21 mouse cellular contexts compared by ENCODE assay signal in the genomic region with DNA sequence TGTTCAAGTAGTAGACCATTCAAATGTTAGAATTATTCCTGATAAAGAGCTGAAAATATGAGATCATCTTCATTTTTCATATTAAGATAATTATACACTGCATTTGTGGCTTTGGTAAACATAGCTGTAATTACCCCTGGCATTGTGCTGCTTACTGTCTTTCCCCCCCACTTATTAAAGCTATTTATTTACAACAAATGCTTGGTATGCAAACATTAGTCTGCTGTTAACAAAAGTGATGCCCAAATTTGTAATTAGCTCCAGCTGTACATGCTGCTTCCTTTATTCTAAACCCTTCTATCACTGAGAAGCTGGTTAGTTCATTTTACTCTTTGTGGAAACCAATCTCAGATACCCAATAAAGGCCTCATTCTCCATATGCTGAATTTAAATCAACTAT.
A peak's percentile ranks its signal among the peaks of the same experiment; 100 is the strongest.
DNase-seq lines count a peak whose midpoint lies in the region; ATAC-seq and TF ChIP-seq lines count a peak whose summit lies in the region.
"Had no signal": no experiment of that assay in that cellular context is flagged by ENCODE, and none has a peak within 500 bp of the region (broad histone marks: within the 10 kb centered on the region; RNA-seq: fewer than 3 reads in every experiment).

No protein-coding gene starts in this region.

- H3K27me3 ChIP-seq in forebrain, embryonic 14.5 days (replicated peaks; ENCODE audit: control insufficient read depth, insufficient read depth, low read length): no peaks in the 10 kb centered on the region
- no peaks in the 10 kb centered on the region for H3K27me3 ChIP-seq in forebrain, embryonic 10.5 days (ENCODE audit: poor library complexity, severe bottlenecking)
- no peaks in the 10 kb centered on the region for H3K27me3 ChIP-seq in neural tube, embryonic 15.5 days (replicated peaks)
- H3K27me3 ChIP-seq in forebrain, postnatal 0 days (ENCODE audit: insufficient read depth, low read length): no peaks in the 10 kb centered on the region
- no peaks in the 10 kb centered on the region for H3K27me3 ChIP-seq in limb, embryonic 10.5 days (ENCODE audit: low read depth, poor library complexity, severe bottlenecking)
- H3K27me3 ChIP-seq: embryonic facial prominence, embryonic 13.5 days; embryonic facial prominence, embryonic 15.5 days had no signal

- H3K4me2 ChIP-seq in forebrain, embryonic 14.5 days (ENCODE audit: low read length): no peak overlapping the region
- no peak overlapping the region for H3K4me2 ChIP-seq in neural tube, embryonic 15.5 days
- no peak overlapping the region for H3K4me2 ChIP-seq in forebrain, postnatal 0 days (ENCODE audit: low read depth)
- H3K4me2 ChIP-seq: embryonic facial prominence, embryonic 13.5 days; embryonic facial prominence, embryonic 15.5 days had no signal

- DNase-seq in forebrain, embryonic 14.5 days (ENCODE audit: low spot score): peak; percentile 61
- DNase-seq in forebrain, embryonic 10.5 days (ENCODE audit: extremely low spot score, low spot score): no peak
- DNase-seq in neural tube, embryonic 10.5 days (ENCODE audit: extremely low spot score, low spot score): no peak
- DNase-seq in brain, embryonic 18.5 days (ENCODE audit: low read depth, low spot score): peak; percentile 4
- DNase-seq in forebrain, postnatal 0 days: peak; percentile 3
- DNase-seq in limb, embryonic 10.5 days (ENCODE audit: low spot score): no peak
- no peak for DNase-seq in gastrocnemius, postnatal 10 days
- DNase-seq: adrenal gland, adult 2 months; adrenal gland, postnatal 10 days; cerebellum, adult 11 months; cerebellum, adult 18-20 months; cerebellum, adult 8-10 months; cerebellum, adult 9-11 months; cerebellum, postnatal 14 days; cerebellum, postnatal 36 days; embryo, embryonic 11 days; gastrocnemius, adult 2 months had no signal

- no peak overlapping the region for H3K4me3 ChIP-seq in forebrain, embryonic 14.5 days (ENCODE audit: low read depth, low read length)
- H3K4me3 ChIP-seq in forebrain, embryonic 10.5 days: no peak overlapping the region
- H3K4me3 ChIP-seq in neural tube, embryonic 15.5 days (replicated peaks): no peak overlapping the region
- H3K4me3 ChIP-seq in forebrain, postnatal 0 days (ENCODE audit: low read depth, low read length): no peak overlapping the region
- H3K4me3 ChIP-seq in limb, embryonic 10.5 days: no peak overlapping the region
- H3K4me3 ChIP-seq: embryonic facial prominence, embryonic 13.5 days; embryonic facial prominence, embryonic 15.5 days; erythroblast, embryonic 14.5 days; gastrocnemius, adult 2 months had no signal

- ATAC-seq in forebrain, embryonic 14.5 days: peak; percentile 84
- ATAC-seq in neural tube, embryonic 15.5 days (ENCODE audit: low FRiP score): peak; percentile 38; the same call in 1 of the 2 replicates
- ATAC-seq in forebrain, postnatal 0 days: no peak; the same call in 1 of the 2 replicates

- H3K4me1 ChIP-seq in forebrain, embryonic 14.5 days (ENCODE audit: control insufficient read depth, insufficient read depth, low read length): no peaks in the 10 kb centered on the region
- H3K4me1 ChIP-seq in forebrain, embryonic 10.5 days: no peaks in the 10 kb centered on the region
- no peaks in the 10 kb centered on the region for H3K4me1 ChIP-seq in neural tube, embryonic 15.5 days
- H3K4me1 ChIP-seq in forebrain, postnatal 0 days (ENCODE audit: insufficient read depth): no peaks in the 10 kb centered on the region
- H3K4me1 ChIP-seq in limb, embryonic 10.5 days: no peaks in the 10 kb centered on the region
- H3K4me1 ChIP-seq: embryonic facial prominence, embryonic 13.5 days; embryonic facial prominence, embryonic 15.5 days had no signal

- TF ChIP-seq CTCF in forebrain, postnatal 0 days (IDR thresholded peaks at IDR 0.05; ENCODE audit: low read depth): no peak

- no peak overlapping the region for H3K9ac ChIP-seq in forebrain, embryonic 14.5 days (ENCODE audit: low read length)
- H3K9ac ChIP-seq in neural tube, embryonic 15.5 days (replicated peaks): no peak overlapping the region
- no peak overlapping the region for H3K9ac ChIP-seq in forebrain, postnatal 0 days
- H3K9ac ChIP-seq: embryonic facial prominence, embryonic 13.5 days; embryonic facial prominence, embryonic 15.5 days had no signal

- no peaks in the 10 kb centered on the region for H3K36me3 ChIP-seq in forebrain, embryonic 14.5 days (ENCODE audit: control insufficient read depth, insufficient read depth, low read length)
- H3K36me3 ChIP-seq in forebrain, embryonic 10.5 days (replicated peaks): no peaks in the 10 kb centered on the region
- no peaks in the 10 kb centered on the region for H3K36me3 ChIP-seq in neural tube, embryonic 15.5 days
- H3K36me3 ChIP-seq in forebrain, postnatal 0 days (ENCODE audit: insufficient read depth): no peaks in the 10 kb centered on the region
- H3K36me3 ChIP-seq in limb, embryonic 10.5 days: no peaks in the 10 kb centered on the region
- H3K36me3 ChIP-seq: embryonic facial prominence, embryonic 13.5 days; embryonic facial prominence, embryonic 15.5 days had no signal

- no peaks in the 10 kb centered on the region for H3K9me3 ChIP-seq in forebrain, embryonic 14.5 days (replicated peaks; ENCODE audit: control insufficient read depth, low read length)
- no peaks in the 10 kb centered on the region for H3K9me3 ChIP-seq in forebrain, embryonic 10.5 days
- no peaks in the 10 kb centered on the region for H3K9me3 ChIP-seq in neural tube, embryonic 15.5 days (replicated peaks)
- H3K9me3 ChIP-seq in forebrain, postnatal 0 days (ENCODE audit: low read length): no peaks in the 10 kb centered on the region
- no peaks in the 10 kb centered on the region for H3K9me3 ChIP-seq in limb, embryonic 10.5 days (replicated peaks)
- H3K9me3 ChIP-seq: embryonic facial prominence, embryonic 13.5 days; embryonic facial prominence, embryonic 15.5 days had no signal

- H3K27ac ChIP-seq in forebrain, embryonic 14.5 days (ENCODE audit: low read depth, low read length): no peak overlapping the region
- H3K27ac ChIP-seq in forebrain, embryonic 10.5 days: no peak overlapping the region
- no peak overlapping the region for H3K27ac ChIP-seq in neural tube, embryonic 15.5 days (replicated peaks)
- H3K27ac ChIP-seq in forebrain, postnatal 0 days (ENCODE audit: low read depth, low read length): no peak overlapping the region
- no peak overlapping the region for H3K27ac ChIP-seq in limb, embryonic 10.5 days
- H3K27ac ChIP-seq: embryonic facial prominence, embryonic 13.5 days; embryonic facial prominence, embryonic 15.5 days; gastrocnemius, adult 2 months had no signal

Comparison
In these comparisons a context has a peak if more than half of its experiments do, and no peak if none do; other contexts are left out.
1. DNase-seq: peak in forebrain, embryonic 14.5 days (single experiment), brain, embryonic 18.5 days (single experiment) and forebrain, postnatal 0 days (single experiment); none in forebrain, embryonic 10.5 days (single experiment), neural tube, embryonic 10.5 days (single experiment), limb, embryonic 10.5 days (single experiment) and gastrocnemius, postnatal 10 days (single experiment).